Mouse (Mus musculus): ENCODE data around the gene Slc22a12. TPM values are rescaled to one million over a fixed set of nuclear protein-coding genes. Genes with fewer than 3 reads are reported as not detected.

Slc22a12 gene
- polyA plus RNA-seq (2015; fragmentation: Nextera tagmentation; extraction: Ambion mirVana), result not detected in 2 replicates

DNA sequence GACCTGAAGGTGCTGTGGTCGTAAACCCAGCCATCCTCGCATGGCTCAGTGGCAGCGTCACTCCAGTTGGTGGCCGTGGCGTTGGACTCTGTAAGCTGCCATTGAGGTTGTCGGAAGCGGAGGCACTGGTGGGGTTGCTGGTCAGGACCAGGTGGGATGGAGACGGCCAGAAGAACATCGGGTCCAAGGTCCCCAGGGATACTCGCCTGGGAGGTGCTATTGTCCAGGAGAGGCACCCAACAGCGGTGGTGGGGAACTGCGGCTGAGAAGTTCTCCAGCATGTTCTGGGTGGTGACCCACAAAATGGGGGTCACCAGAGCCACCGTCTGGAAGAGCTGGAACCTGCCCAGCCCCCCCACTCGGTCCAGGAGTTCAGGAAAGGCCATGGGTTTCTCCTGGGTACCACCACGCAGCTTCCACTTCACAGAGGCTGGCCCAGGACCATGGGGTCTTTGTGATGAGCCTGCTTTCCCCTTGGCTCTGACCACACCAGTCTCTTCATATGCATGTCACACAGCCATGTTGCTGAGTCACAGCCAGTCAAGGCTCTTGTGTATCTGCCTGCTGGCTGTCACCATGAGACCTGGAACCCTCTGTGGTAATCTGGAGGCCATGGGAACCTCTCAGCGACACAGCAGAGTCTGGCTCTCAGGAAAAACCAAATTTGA, at the start of gene Slc22a12:
Gene Slc22a12 (minus strand): TSS at position 666 of the 668 bp plus-strand sequence.
- no peak within 1 kb of the TSS for H3K4me2 ChIP-seq (replicated peaks; ENCODE audit: low read depth)
- TF ChIP-seq CTCF (IDR thresholded peaks at IDR 0.05; ENCODE audit: low read depth) (no peak), EP300 (optimal IDR thresholded peaks at IDR 0.05) (no peak)
- no peaks in the 10 kb centered on the region for H3K4me1 ChIP-seq (replicated peaks; ENCODE audit: control insufficient read depth, insufficient read depth)
- 88% methylated on average over 16 of the region's 16 CpGs for WGBS
- no peaks in the 10 kb centered on the region for H3K27me3 ChIP-seq (ENCODE audit: control insufficient read depth, insufficient read depth, low read length)
- no peak within 1 kb of the TSS for H3K9ac ChIP-seq (ENCODE audit: low read length)
- no peak within 1 kb of the TSS for H3K27ac ChIP-seq (replicated peaks)
- no peak within 1 kb of the TSS for H3K4me3 ChIP-seq (ENCODE audit: low read depth, low read length)
- 0 out of 2 replicates have a peak, but pooled peaks have one; percentile 16 for ATAC-seq (ENCODE audit: low FRiP score, low TSS enrichment)
- no peak for DNase-seq (ENCODE audit: low spot score)
- no peaks in the 10 kb centered on the region for H3K36me3 ChIP-seq (ENCODE audit: control insufficient read depth, insufficient read depth, low read length)
- no peaks in the 10 kb centered on the region for H3K9me3 ChIP-seq (ENCODE audit: control insufficient read depth, low read length)

GRCm38 (mm10) chr19:6572001-6572400, 29.2 kb upstream of the Slc22a12 start:
- ATAC-seq (ENCODE audit: low FRiP score, low TSS enrichment) (no peak), DNase-seq (ENCODE audit: low spot score) (no peak)
- H3K4me3 ChIP-seq (ENCODE audit: low read depth, low read length), result no peak overlapping the region
- H3K9ac ChIP-seq (ENCODE audit: low read length), result no peak overlapping the region
- no peaks in the 10 kb centered on the region for H3K36me3 ChIP-seq (ENCODE audit: control insufficient read depth, insufficient read depth, low read length)
- no peaks in the 10 kb centered on the region for H3K9me3 ChIP-seq (ENCODE audit: control insufficient read depth, low read length)
- no peaks in the 10 kb centered on the region for H3K27me3 ChIP-seq (ENCODE audit: control insufficient read depth, insufficient read depth, low read length)
- H3K27ac ChIP-seq (replicated peaks), result no peak overlapping the region
- WGBS, result 42% methylated on average over 4 of the region's 4 CpGs
- H3K4me1 ChIP-seq (replicated peaks; ENCODE audit: control insufficient read depth, insufficient read depth), result no peaks in the 10 kb centered on the region
- no peak overlapping the region for H3K4me2 ChIP-seq (replicated peaks; ENCODE audit: low read depth)
- TF ChIP-seq CTCF (IDR thresholded peaks at IDR 0.05; ENCODE audit: low read depth), result no peak
- no peak for TF ChIP-seq EP300 (optimal IDR thresholded peaks at IDR 0.05)

DNA sequence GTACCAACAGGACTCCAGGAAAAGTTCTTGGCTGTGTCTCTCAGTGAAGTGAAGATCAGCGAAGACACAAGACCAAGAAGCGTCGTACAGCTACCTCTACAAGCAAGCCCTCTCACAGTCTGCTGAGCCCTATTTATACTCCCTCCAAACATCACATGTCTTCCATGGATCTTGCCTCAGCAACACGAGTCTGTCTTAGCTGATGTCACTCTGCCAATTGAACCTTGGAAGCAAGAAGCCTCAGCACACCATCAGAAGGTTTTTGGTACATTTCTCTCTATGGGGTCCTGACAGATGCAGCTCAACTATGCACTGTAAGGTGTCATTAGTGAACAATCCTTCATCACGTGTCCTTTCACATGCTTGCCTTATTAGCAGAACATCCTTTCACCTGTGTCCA, 28.6 kb upstream of the Slc22a12 start:
- Histone ChIP-seq H3K36me3 (ENCODE audit: control insufficient read depth, insufficient read depth, low read length) (no peaks in the 10 kb centered on the region), H3K27me3 (ENCODE audit: control insufficient read depth, insufficient read depth, low read length) (no peaks in the 10 kb centered on the region), H3K27ac (replicated peaks) (no peak overlapping the region), H3K9me3 (ENCODE audit: control insufficient read depth, low read length) (no peaks in the 10 kb centered on the region), H3K4me1 (replicated peaks; ENCODE audit: control insufficient read depth, insufficient read depth) (no peaks in the 10 kb centered on the region), H3K9ac (ENCODE audit: low read length) (no peak overlapping the region), H3K4me3 (ENCODE audit: low read depth, low read length) (no peak overlapping the region), H3K4me2 (replicated peaks; ENCODE audit: low read depth) (no peak overlapping the region)
- ATAC-seq (ENCODE audit: low FRiP score, low TSS enrichment), result no peak
- 76% methylated on average over 5 of the region's 5 CpGs for WGBS
- TF ChIP-seq EP300 (optimal IDR thresholded peaks at IDR 0.05), result no peak
- TF ChIP-seq CTCF (IDR thresholded peaks at IDR 0.05; ENCODE audit: low read depth), result no peak
- DNase-seq (ENCODE audit: low spot score), result no peak

DNA sequence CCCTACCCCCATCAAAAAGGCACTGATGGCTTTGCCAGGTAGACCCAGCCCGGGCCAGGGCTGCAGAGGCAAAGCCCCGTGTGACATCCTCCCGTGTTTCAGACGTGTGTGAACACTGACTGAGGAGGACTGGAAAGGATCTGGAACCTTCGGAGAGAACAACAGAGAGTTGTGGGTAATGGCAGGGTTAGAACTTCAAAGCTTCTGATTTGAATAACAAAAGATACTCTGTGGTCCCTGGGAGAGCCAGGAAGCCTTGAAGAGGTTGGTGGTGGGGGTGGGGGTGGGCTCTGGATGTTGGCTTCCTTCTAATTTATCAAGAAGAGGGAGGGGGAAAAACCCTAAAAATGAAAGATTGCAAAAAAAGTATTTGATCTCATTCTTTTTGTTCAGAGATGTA, 26.7 kb upstream of the Slc22a12 start:
- WGBS, result 39% methylated on average over 5 of the region's 5 CpGs
- H3K27ac ChIP-seq (replicated peaks), result no peak overlapping the region
- no peak for DNase-seq (ENCODE audit: low spot score)
- no peaks in the 10 kb centered on the region for H3K36me3 ChIP-seq (ENCODE audit: control insufficient read depth, insufficient read depth, low read length)
- H3K27me3 ChIP-seq (ENCODE audit: control insufficient read depth, insufficient read depth, low read length), result no peaks in the 10 kb centered on the region
- no peak for TF ChIP-seq EP300 (optimal IDR thresholded peaks at IDR 0.05)
- TF ChIP-seq CTCF (IDR thresholded peaks at IDR 0.05; ENCODE audit: low read depth), result no peak
- H3K9ac ChIP-seq (ENCODE audit: low read length), result no peak overlapping the region
- H3K4me2 ChIP-seq (replicated peaks; ENCODE audit: low read depth), result no peak overlapping the region
- no peak for ATAC-seq (ENCODE audit: low FRiP score, low TSS enrichment)
- no peaks in the 10 kb centered on the region for H3K4me1 ChIP-seq (replicated peaks; ENCODE audit: control insufficient read depth, insufficient read depth)
- H3K4me3 ChIP-seq (ENCODE audit: low read depth, low read length), result no peak overlapping the region
- H3K9me3 ChIP-seq (ENCODE audit: control insufficient read depth, low read length), result no peaks in the 10 kb centered on the region

DNA sequence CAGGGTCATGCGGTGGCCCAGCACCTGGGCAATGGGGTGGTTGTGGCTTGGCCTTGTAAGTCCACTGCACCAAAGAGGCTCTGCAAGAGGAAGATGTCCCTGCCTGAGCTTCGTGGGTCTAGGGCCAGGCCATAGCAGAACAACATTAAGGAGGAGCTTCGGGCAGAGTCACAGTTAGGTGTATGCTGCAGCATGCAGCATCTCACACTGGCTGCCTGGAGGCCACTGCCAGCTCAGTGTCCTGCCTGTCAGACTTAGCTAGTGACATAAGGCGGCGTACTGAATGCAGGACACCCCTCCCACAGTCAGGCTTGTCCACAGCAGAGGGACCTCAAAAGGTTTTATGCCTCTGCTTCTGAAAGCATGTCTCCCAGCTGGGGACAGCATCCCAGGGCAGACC, 26.2 kb upstream of the Slc22a12 start:
- Histone ChIP-seq H3K4me2 (replicated peaks; ENCODE audit: low read depth) (no peak overlapping the region), H3K9me3 (ENCODE audit: control insufficient read depth, low read length) (no peaks in the 10 kb centered on the region), H3K27ac (replicated peaks) (no peak overlapping the region), H3K9ac (ENCODE audit: low read length) (no peak overlapping the region), H3K4me1 (replicated peaks; ENCODE audit: control insufficient read depth, insufficient read depth) (no peaks in the 10 kb centered on the region), H3K36me3 (ENCODE audit: control insufficient read depth, insufficient read depth, low read length) (no peaks in the 10 kb centered on the region), H3K27me3 (ENCODE audit: control insufficient read depth, insufficient read depth, low read length) (no peaks in the 10 kb centered on the region), H3K4me3 (ENCODE audit: low read depth, low read length) (no peak overlapping the region)
- DNase-seq (ENCODE audit: low spot score) (no peak), ATAC-seq (ENCODE audit: low FRiP score, low TSS enrichment) (no peak)
- TF ChIP-seq EP300 (optimal IDR thresholded peaks at IDR 0.05) (no peak), CTCF (IDR thresholded peaks at IDR 0.05; ENCODE audit: low read depth) (no peak)
- WGBS, result 79% methylated on average over 5 of the region's 5 CpGs

DNA sequence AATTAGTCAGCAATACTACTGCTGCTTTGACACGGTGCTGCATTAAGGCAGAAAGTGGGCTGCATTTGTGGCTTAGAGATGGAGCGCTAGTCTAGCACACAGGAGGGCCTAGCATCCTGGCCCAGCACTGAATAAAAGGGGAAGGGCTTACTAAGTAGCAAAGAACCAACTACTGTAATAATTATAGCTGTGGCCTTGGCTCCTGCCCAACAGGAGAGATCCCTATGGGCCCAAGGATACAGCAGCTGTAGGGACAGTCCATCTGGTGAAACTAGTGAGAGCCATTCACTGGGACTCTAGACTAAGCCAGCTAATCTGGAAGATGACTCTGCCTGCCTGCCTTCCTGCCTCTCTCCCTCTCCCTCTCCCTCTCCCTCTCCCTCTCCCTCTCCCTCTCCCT, 23.6 kb upstream of the Slc22a12 start:
- ATAC-seq (ENCODE audit: low FRiP score, low TSS enrichment), result no peak
- no peak overlapping the region for H3K4me3 ChIP-seq (ENCODE audit: low read depth, low read length)
- 86% methylated on average over 2 of the region's 2 CpGs for WGBS
- H3K4me2 ChIP-seq (replicated peaks; ENCODE audit: low read depth), result no peak overlapping the region
- no peak for DNase-seq (ENCODE audit: low spot score)
- H3K36me3 ChIP-seq (ENCODE audit: control insufficient read depth, insufficient read depth, low read length), result no peaks in the 10 kb centered on the region
- no peaks in the 10 kb centered on the region for H3K9me3 ChIP-seq (ENCODE audit: control insufficient read depth, low read length)
- H3K27ac ChIP-seq (replicated peaks), result no peak overlapping the region
- H3K4me1 ChIP-seq (replicated peaks; ENCODE audit: control insufficient read depth, insufficient read depth), result no peaks in the 10 kb centered on the region
- no peak overlapping the region for H3K9ac ChIP-seq (ENCODE audit: low read length)
- no peak for TF ChIP-seq CTCF (IDR thresholded peaks at IDR 0.05; ENCODE audit: low read depth)
- TF ChIP-seq EP300 (optimal IDR thresholded peaks at IDR 0.05), result no peak
- H3K27me3 ChIP-seq (ENCODE audit: control insufficient read depth, insufficient read depth, low read length), result no peaks in the 10 kb centered on the region
